Mouse (Mus musculus) forebrain, embryonic 12.5 days (tissue): Measurements from ENCODE around the gene Il22ra2. TPM values are rescaled to one million over a fixed set of nuclear protein-coding genes. Genes with fewer than 3 reads are reported as not detected.

Experiments used
- ATAC-seq: fragments of 200-750 bp; cut with Nextera tagmentation; 2 replicates; pipeline ENCODE4 v1.8.0; 2017; ENCODE audit warnings: moderate TSS enrichment; ENCODE audit not compliant: low FRiP score
- H3K27ac ChIP-seq: fragments of 300-500 bp; sonication (generic); 2 replicates; pipeline ENCODE4 v1.5.1; 2016; ENCODE audit warnings: mild to moderate bottlenecking
- H3K27me3 ChIP-seq: fragments of 300-500 bp; sonication (generic); 2 replicates; pipeline ENCODE4 v1.6.1; 2016; ENCODE audit warnings: mild to moderate bottlenecking
- H3K36me3 ChIP-seq: fragments of 300-500 bp; sonication (generic); replicated peaks from 2 replicates; pipeline ENCODE4 v1.6.1; 2016; ENCODE audit warnings: mild to moderate bottlenecking
- H3K4me1 ChIP-seq: fragments of 300-500 bp; sonication (generic); 2 replicates; pipeline ENCODE4 v1.6.1; 2016
- H3K4me2 ChIP-seq: fragments of 300-500 bp; sonication (generic); 2 replicates; pipeline ENCODE4 v1.6.1; 2016; ENCODE audit warnings: mild to moderate bottlenecking, moderate library complexity
- H3K4me3 ChIP-seq: fragments of 300-500 bp; sonication (generic); replicated peaks from 2 replicates; pipeline ENCODE4 v1.5.1; 2016; ENCODE audit warnings: mild to moderate bottlenecking
- H3K9ac ChIP-seq: fragments of 300-500 bp; sonication (generic); 2 replicates; pipeline ENCODE4 v1.6.1; 2016; ENCODE audit warnings: mild to moderate bottlenecking
- H3K9me3 ChIP-seq: fragments of 300-500 bp; sonication (generic); 2 replicates; pipeline ENCODE4 v1.6.1; 2016
- WGBS: fragments of 180-500 bp; shearing (Covaris S2); methylation state at CpG from one replicate; pipeline ENCODE4 v1.1.7; 2016; 5-methylcytosine and 5-hydroxymethylcytosine counted together
- polyA plus RNA-seq: library from polyadenylated mRNA; unstranded; fragments of >200 nt; fragmentation: Nextera tagmentation; extraction: Ambion mirVana; gene quantifications from 2 replicates; pipeline ENCODE4 v1.2.1, GENCODE M21; 2016

Il22ra2 gene
- polyA plus RNA-seq, 1 experiment from 2014 or later: not detected

DNA sequence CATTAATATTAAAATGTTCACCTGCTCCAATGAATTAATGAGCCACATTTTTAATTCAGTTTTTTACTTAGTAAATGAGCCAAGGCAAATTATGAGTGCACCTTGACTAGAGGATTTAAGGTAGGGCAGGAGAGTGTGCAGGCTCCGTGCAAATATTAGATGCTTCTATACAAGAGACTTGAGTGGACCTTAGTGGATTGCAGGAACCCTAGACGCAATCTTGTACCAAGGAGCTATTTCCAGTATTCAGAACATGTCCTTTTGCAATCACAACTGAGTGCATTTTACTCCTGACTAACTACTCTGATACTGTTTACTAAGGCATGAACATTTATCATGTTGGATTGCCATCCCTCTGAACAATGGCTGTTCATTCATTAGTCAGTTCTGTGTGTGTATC lies 10.2 kb upstream of the Il22ra2 start:
- Histone ChIP-seq H3K27me3 (no peaks in the 10 kb centered on the region), H3K4me1 (no peaks in the 10 kb centered on the region), H3K36me3 (peaks cover 5% of the 10 kb centered on the region; the same call in 1 of the 2 replicates), H3K4me3 (no peak overlapping the region), H3K27ac (no peak overlapping the region), H3K4me2 (no peak overlapping the region), H3K9ac (no peak overlapping the region), H3K9me3 (no peaks in the 10 kb centered on the region)
- ATAC-seq: no peak
- WGBS: 51% methylated on average over 2 of the region's 2 CpGs

DNA sequence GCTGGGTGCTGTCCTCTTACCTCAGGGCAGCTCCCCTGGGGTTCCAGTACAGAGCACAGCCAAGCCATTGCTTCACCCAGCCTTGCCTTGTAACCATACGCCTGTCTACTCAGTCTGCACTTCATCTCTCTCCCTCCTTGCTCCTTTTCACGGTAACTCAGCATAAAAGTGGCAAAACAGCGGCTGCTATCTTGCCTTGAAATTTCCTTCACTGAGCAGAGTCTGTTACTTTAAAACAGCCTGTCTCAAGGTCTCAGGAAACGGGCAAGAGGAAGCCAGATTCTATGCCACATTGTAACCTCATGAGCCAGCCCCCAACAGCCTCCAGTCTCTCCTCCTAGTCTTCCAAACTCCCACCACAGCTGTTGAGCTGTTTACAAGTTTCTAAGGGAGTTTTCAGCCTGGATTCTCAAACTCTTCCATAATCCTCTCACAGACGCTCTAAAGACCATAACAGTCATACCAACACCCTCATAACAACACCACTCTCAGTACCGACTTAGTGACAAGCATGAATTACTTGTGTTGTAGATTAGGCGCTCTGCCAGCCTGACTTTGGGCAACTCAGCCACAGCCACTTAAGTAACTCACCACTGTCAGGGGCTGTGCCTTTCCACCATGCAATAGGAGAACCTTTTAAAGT lies 8.6 kb upstream of the Il22ra2 start:
- H3K4me1 ChIP-seq: no peaks in the 10 kb centered on the region
- H3K36me3 ChIP-seq: peaks cover 5% of the 10 kb centered on the region; the same call in 1 of the 2 replicates
- H3K4me2 ChIP-seq: no peak overlapping the region
- no peak overlapping the region for H3K27ac ChIP-seq
- 69% methylated on average over 7 of the region's 7 CpGs for WGBS
- no peak overlapping the region for H3K9ac ChIP-seq
- no peaks in the 10 kb centered on the region for H3K27me3 ChIP-seq
- ATAC-seq: no peak
- no peak overlapping the region for H3K4me3 ChIP-seq
- H3K9me3 ChIP-seq: no peaks in the 10 kb centered on the region

DNA sequence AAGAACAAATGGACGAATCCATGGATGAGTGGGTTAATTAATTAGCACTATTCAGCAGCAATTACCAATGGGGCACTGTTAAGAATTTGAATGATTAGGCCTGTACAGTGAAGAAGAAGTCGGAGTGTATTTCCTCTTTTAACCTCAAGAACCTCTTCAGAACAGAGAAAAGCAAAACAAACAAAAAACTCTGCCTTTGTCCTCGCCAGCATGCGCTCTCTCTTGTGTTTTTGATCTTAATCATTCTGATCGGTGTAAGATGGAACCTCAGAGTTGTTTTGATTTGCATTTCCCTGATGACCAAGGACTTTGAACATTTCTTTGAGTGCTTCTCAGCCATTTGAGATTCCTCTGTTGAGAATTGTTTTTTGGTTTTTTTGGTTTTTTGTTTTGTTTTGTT lies 2.1 kb upstream of the Il22ra2 start:
- no peak overlapping the region for H3K9ac ChIP-seq
- no peaks in the 10 kb centered on the region for H3K9me3 ChIP-seq
- H3K27ac ChIP-seq: no peak overlapping the region
- no peaks in the 10 kb centered on the region for H3K4me1 ChIP-seq
- H3K4me3 ChIP-seq: no peak overlapping the region
- H3K4me2 ChIP-seq: no peak overlapping the region
- H3K27me3 ChIP-seq: no peaks in the 10 kb centered on the region
- ATAC-seq: no peak
- H3K36me3 ChIP-seq: no peaks in the 10 kb centered on the region
- 57% methylated on average over 5 of the region's 5 CpGs for WGBS

DNA sequence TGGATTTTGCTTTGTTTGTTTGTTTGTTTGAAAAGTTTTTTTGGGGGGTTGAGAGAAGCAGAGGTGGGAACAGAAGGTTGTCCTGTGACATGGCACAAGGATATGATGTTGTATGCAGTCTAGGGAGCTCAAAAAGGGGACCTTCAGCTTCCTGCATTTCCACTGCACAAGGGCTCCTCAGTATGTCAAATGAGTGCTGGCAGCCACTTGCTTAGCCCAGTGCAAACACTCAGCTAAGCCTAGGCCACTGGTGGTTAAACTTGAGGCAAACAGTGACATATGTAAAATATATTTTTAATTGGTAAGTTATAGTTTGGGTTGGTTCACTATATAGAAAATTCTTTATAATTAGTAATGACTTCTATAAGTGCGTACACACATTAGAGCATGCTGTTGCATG lies 2.8 kb downstream of the Il22ra2 start:
- ATAC-seq: no peak
- Histone ChIP-seq H3K4me3 (no peak overlapping the region), H3K9ac (no peak overlapping the region), H3K4me2 (no peak overlapping the region), H3K9me3 (no peaks in the 10 kb centered on the region), H3K4me1 (no peaks in the 10 kb centered on the region), H3K27ac (no peak overlapping the region), H3K27me3 (no peaks in the 10 kb centered on the region), H3K36me3 (no peaks in the 10 kb centered on the region)
- 97% methylated on average over 1 of the region's 1 CpGs for WGBS

DNA sequence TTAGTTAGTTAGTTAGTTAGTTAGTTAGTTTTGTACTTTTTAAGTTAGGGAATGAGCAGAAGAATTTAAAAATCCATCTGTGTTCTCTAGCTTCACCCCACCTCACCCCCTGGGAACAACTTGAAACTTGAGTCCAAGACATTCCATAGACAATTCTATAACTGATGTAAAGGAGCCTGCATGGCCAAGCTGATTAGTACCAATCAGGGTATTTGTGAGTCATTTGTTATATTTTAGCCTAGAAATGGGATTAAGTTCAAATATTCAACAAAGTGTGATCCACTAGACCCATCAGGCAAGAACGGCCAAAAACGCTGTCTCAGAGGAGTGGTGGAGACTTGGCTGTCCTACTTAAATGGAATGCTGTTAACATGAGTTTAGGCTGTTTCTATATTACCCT lies 5.5 kb downstream of the Il22ra2 start:
- no peaks in the 10 kb centered on the region for H3K27me3 ChIP-seq
- H3K4me1 ChIP-seq: no peaks in the 10 kb centered on the region
- H3K36me3 ChIP-seq: no peaks in the 10 kb centered on the region
- WGBS: 89% methylated on average over 2 of the region's 2 CpGs
- H3K9me3 ChIP-seq: no peaks in the 10 kb centered on the region
- no peak overlapping the region for H3K9ac ChIP-seq
- H3K4me3 ChIP-seq: no peak overlapping the region
- H3K27ac ChIP-seq: no peak overlapping the region
- ATAC-seq: no peak
- no peak overlapping the region for H3K4me2 ChIP-seq

DNA sequence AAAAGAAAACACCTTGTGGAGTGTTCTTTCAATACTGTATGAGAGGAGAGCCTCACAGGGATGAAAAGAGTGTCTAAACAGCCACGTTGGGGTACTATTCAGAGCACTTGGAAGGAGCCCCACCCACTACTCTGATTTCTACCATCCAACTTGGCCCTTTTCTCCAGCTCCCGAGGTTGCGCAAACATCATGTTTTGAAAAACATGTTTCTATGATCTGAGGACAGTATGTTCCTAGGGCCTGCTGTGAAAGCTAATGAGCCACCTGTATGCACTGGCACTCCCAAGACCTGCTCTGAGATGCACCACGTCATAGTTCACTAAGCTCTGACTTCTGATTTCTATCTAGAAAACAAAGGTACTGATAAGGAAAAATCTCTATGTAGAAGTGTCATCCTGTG lies 6.0 kb downstream of the Il22ra2 start:
- H3K27me3 ChIP-seq: no peaks in the 10 kb centered on the region
- H3K36me3 ChIP-seq: no peaks in the 10 kb centered on the region
- H3K9ac ChIP-seq: no peak overlapping the region
- no peak overlapping the region for H3K4me2 ChIP-seq
- H3K4me3 ChIP-seq: no peak overlapping the region
- ATAC-seq: no peak
- H3K27ac ChIP-seq: no peak overlapping the region
- H3K9me3 ChIP-seq: no peaks in the 10 kb centered on the region
- WGBS: 81% methylated on average over 4 of the region's 4 CpGs
- no peaks in the 10 kb centered on the region for H3K4me1 ChIP-seq

DNA sequence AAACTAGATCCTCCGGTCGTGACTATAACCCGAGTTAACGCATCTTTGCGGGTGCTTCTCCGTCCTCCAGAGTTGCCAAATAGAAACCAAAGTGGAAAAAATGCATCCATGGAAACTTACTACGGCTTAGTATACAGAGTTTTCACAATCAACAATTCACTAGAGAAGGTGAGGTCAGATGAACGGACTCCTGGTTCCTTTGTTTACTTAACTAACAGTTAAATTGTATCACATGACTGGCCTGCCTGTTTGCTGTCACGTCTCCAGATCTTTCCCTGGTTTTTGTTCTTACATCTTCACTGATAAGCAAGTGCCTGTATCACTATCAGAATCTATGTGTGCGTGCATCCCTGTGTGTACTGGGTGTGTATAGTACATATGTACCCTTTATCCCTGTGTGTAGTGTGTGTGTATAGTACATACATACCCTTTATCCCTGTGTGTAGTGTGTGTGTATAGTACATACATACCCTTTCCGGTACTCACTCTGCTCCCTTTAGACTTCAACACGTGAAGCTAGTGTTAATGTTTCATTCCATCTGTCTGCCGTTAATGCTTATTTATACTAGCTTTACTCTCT lies 9.9 kb downstream of the Il22ra2 start:
- no peaks in the 10 kb centered on the region for H3K36me3 ChIP-seq
- H3K4me3 ChIP-seq: no peak overlapping the region
- H3K27me3 ChIP-seq: no peaks in the 10 kb centered on the region
- no peak overlapping the region for H3K9ac ChIP-seq
- 81% methylated on average over 13 of the region's 13 CpGs for WGBS
- H3K27ac ChIP-seq: no peak overlapping the region
- ATAC-seq: no peak
- H3K4me1 ChIP-seq: no peaks in the 10 kb centered on the region
- no peak overlapping the region for H3K4me2 ChIP-seq
- H3K9me3 ChIP-seq: no peaks in the 10 kb centered on the region

DNA sequence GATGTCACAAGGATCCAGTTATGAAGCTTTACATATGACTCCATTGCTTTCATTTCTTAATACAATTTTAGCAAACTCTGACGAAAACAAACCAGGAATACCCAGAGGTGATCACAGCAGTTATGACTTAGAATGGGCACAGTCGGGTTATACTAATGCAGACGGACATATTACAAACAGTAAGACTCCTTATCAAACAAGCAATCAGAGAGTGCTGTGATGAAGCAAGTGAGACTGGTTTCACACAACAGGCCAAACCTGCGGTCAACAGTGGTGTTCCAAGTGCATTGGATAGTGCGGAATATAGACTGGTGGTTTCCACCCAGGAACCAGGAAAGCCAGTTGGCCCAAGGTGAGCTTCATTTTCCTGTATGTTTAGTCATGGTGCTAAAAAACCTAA lies 17.1 kb downstream of the Il22ra2 start:
- 96% methylated on average over 5 of the region's 5 CpGs for WGBS
- no peaks in the 10 kb centered on the region for H3K36me3 ChIP-seq
- H3K9ac ChIP-seq: no peak overlapping the region
- no peak overlapping the region for H3K4me2 ChIP-seq
- H3K9me3 ChIP-seq: no peaks in the 10 kb centered on the region
- H3K4me3 ChIP-seq: no peak overlapping the region
- no peaks in the 10 kb centered on the region for H3K4me1 ChIP-seq
- no peaks in the 10 kb centered on the region for H3K27me3 ChIP-seq
- no peak overlapping the region for H3K27ac ChIP-seq
- no peak for ATAC-seq

DNA sequence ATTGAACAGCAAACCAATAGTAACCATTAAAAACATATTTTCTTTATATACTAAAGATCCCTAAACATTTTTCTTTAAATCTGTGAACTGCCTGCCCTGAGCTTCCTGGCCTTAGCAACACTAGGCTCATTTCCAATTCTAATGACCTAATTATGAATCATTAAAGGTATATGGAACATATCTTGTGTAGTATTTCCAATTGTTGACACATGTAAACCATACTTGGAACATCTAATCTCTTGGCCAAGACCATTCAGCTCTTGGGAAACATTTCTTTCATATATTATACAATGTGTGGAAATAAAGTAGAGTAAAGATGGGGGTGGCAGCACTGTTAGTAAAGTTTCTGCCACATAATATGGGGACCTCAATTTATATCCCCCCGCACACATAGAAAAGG lies 17.8 kb downstream of the Il22ra2 start:
- no peak for ATAC-seq
- Histone ChIP-seq H3K4me3 (no peak overlapping the region), H3K9me3 (no peaks in the 10 kb centered on the region), H3K36me3 (no peaks in the 10 kb centered on the region), H3K27ac (no peak overlapping the region), H3K9ac (no peak overlapping the region), H3K4me2 (no peak overlapping the region), H3K4me1 (no peaks in the 10 kb centered on the region), H3K27me3 (no peaks in the 10 kb centered on the region)
- 96% methylated on average over 1 of the region's 1 CpGs for WGBS

DNA sequence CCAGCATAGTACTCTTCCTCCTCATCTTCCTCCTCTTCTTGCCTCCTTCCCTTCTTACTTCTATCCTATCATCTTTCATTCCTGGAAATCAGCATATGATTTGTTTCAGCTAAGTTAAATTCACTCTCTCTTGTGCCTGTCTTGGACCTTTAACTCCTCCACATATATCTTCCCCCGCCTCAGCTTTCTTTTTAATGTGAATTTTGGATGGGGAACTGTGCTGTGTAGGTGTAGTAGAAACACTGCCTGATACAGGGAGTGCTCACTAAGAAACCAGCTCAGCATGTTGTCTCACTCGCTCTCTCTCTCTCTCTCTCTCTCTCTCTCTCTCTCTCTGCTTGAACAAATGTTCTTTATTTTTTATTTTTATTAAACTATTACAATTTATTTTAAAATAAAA lies 23.3 kb downstream of the Il22ra2 start:
- Histone ChIP-seq H3K27ac (no peak overlapping the region), H3K36me3 (no peaks in the 10 kb centered on the region), H3K9ac (no peak overlapping the region), H3K9me3 (no peaks in the 10 kb centered on the region), H3K4me3 (no peak overlapping the region), H3K4me2 (no peak overlapping the region), H3K4me1 (no peaks in the 10 kb centered on the region), H3K27me3 (no peaks in the 10 kb centered on the region)
- 83% methylated on average over 1 of the region's 2 CpGs for WGBS
- ATAC-seq: no peak

DNA sequence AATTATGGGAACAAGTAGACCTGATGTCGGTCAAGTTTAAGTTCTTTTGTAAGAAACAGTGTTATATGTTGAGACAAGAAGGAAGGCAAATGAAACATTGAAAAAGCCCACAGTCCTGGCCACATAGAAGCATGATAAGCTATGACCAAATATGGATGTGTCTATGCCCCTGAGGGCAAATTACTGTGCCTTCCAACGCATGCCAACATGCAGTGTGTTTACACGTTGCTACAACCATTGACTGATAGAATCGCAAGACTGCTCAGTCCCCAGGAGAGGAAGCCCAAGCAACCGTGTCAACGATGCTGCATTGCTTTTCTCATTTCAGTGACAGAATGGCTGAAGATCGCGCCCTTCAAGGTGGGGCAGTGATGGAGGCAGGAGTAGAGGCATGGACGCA lies 35.6 kb downstream of the Il22ra2 start:
- no peaks in the 10 kb centered on the region for H3K9me3 ChIP-seq
- no peak overlapping the region for H3K4me2 ChIP-seq
- ATAC-seq: no peak
- WGBS: 91% methylated on average over 9 of the region's 9 CpGs
- no peak overlapping the region for H3K4me3 ChIP-seq
- no peak overlapping the region for H3K9ac ChIP-seq
- H3K27me3 ChIP-seq: no peaks in the 10 kb centered on the region
- H3K27ac ChIP-seq: no peak overlapping the region
- no peaks in the 10 kb centered on the region for H3K36me3 ChIP-seq
- no peaks in the 10 kb centered on the region for H3K4me1 ChIP-seq

DNA sequence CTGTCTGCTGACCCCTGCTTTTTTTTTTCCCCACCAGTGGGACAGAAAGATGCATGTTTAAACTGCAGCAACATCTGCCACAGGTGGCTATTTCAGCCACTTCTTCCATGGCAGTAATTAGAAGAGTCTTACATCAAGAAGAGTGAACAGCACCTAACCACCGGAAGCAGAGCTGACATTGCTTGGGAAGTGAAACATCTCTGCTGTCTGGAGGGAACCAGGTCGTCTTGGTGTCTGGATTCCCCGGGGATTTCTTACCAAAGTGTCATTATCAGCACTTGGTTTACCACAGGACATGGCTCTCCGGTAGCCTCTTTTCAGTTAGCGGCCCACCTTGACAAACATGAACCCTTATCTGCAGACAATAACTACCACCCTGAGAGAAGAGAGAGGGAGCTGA lies 38.2 kb downstream of the Il22ra2 start:
- Histone ChIP-seq H3K4me1 (no peaks in the 10 kb centered on the region), H3K36me3 (no peaks in the 10 kb centered on the region), H3K9me3 (no peaks in the 10 kb centered on the region), H3K4me2 (no peak overlapping the region), H3K9ac (no peak overlapping the region), H3K27me3 (no peaks in the 10 kb centered on the region), H3K27ac (no peak overlapping the region), H3K4me3 (no peak overlapping the region)
- WGBS: 94% methylated on average over 5 of the region's 5 CpGs
- ATAC-seq: no peak

DNA sequence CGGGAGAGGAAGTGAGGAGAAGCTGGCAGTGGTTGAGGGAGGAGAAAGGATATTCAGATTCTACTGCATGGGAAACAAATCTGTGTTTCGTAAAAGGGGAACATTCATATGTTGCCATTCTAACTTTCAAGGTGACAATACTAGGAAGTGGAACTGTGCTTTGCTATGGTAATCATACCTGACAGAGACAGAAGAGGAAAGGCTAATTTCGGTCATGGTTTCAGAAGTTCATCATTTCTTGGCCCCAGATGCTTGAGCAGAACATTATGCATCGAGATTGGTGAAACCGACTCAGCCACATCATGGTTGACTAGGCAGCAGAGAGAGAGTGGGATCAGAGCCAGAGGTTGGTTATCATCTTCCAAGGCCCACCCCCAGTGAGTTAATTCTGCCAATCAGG lies 47.2 kb downstream of the Il22ra2 start:
- H3K4me1 ChIP-seq: no peaks in the 10 kb centered on the region
- 86% methylated on average over 5 of the region's 5 CpGs for WGBS
- H3K27ac ChIP-seq: no peak overlapping the region
- H3K4me3 ChIP-seq: no peak overlapping the region
- no peaks in the 10 kb centered on the region for H3K36me3 ChIP-seq
- H3K9me3 ChIP-seq: no peaks in the 10 kb centered on the region
- H3K4me2 ChIP-seq: no peak overlapping the region
- no peak overlapping the region for H3K9ac ChIP-seq
- no peak for ATAC-seq
- no peaks in the 10 kb centered on the region for H3K27me3 ChIP-seq
